Mouse (Mus musculus): ENCODE measurements at regions not wholly inside any gene's neighbourhood (a gene's known extent, or its start where the extent isn't known, plus 50 kb on each side); places are given as distances from the start of the nearest gene placed in this dataset.

- no peak for DNase-seq (ENCODE audit: low read depth)
These were observed 166.8 kb upstream of the Epha7 start for GRCm38 (mm10) chr4:28646154-28646553.

- DNase-seq (ENCODE audit: low read depth), result no peak
These were observed 153.5 kb upstream of the Epha7 start for GRCm38 (mm10) chr4:28659478-28659877.

- DNase-seq (ENCODE audit: low read depth), result no peak
These were observed 114.8 kb upstream of the Epha7 start for GRCm38 (mm10) chr4:28698171-28698570.

GRCm38 (mm10) chr4:28700481-28700880 lies 112.5 kb upstream of the Epha7 start:
- DNase-seq (ENCODE audit: low read depth), result peak; percentile 30

- no peak for DNase-seq (ENCODE audit: low read depth)
These were observed 109.6 kb upstream of the Epha7 start for GRCm38 (mm10) chr4:28703356-28703755.

All from fibroblast of lung, adult 2 months (primary cell).